In genomic region chr8:46117172-46117571, GRCm38 (mm10) we compare ENCODE assay signal across 22 mouse cellular contexts. TPM values are rescaled to one million over a fixed set of nuclear protein-coding genes. Genes with fewer than 3 reads are reported as not detected.
DNase-seq lines count a peak whose midpoint lies in the region; TF ChIP-seq lines count a peak whose summit lies in the region.
"Had no signal": no experiment of that assay in that cellular context is flagged by ENCODE, and none has a peak within 500 bp of the region (broad histone marks: within the 10 kb centered on the region; RNA-seq: fewer than 3 reads in every experiment).

No protein-coding gene starts in this region.

- H3K27ac ChIP-seq in layer of hippocampus, adult 2 months, result 0 out of 2 replicates have a peak overlapping the region, but pooled peaks have one; percentile 6
- H3K27ac ChIP-seq in CH12.LX (ENCODE audit: insufficient read depth, low read depth), result no peak overlapping the region
- H3K27ac ChIP-seq: embryonic facial prominence, embryonic 15.5 days; forebrain, embryonic 10.5 days; gastrocnemius, adult 2 months; heart, embryonic 13.5 days; hindbrain, embryonic 12.5 days had no signal

- no peak for TF ChIP-seq CTCF in layer of hippocampus, adult 2 months (conservative IDR thresholded peaks at IDR 0.05)
- TF ChIP-seq CTCF in CH12.LX (conservative IDR thresholded peaks at IDR 0.05 in 1 of 2, IDR thresholded peaks at IDR 0.05 in 1 of 2; ENCODE audit: low read depth in 2 of 2, low read length in 2 of 2), result no peak

- H3K4me3 ChIP-seq in layer of hippocampus, adult 2 months, result no peak overlapping the region
- H3K4me3 ChIP-seq in CH12.LX (replicated peaks in 1 of 3; ENCODE audit: low read depth in 2 of 3, low read length in 2 of 3, poor library complexity in 1 of 3), result no peak overlapping the region
- H3K4me3 ChIP-seq: embryonic facial prominence, embryonic 15.5 days; erythroblast, embryonic 14.5 days; forebrain, embryonic 10.5 days; gastrocnemius, adult 2 months; heart, embryonic 13.5 days; hindbrain, embryonic 12.5 days had no signal

- TF ChIP-seq RAD21 in CH12.LX (IDR thresholded peaks at IDR 0.05; ENCODE audit: low read depth, low read length), result no peak

- peak overlapping the region; percentile 22; the same call in 1 of the 2 replicates for H3K4me2 ChIP-seq in CH12.LX (ENCODE audit: insufficient read depth, low read depth, poor library complexity, severe bottlenecking)
- H3K4me2 ChIP-seq: embryonic facial prominence, embryonic 15.5 days; heart, embryonic 13.5 days; hindbrain, embryonic 12.5 days had no signal

- TF ChIP-seq EP300 in CH12.LX (IDR thresholded peaks at IDR 0.05; ENCODE audit: low read length), result peak; percentile 61; the same call in 1 of the 2 replicates

- no peak overlapping the region for H3K9ac ChIP-seq in CH12.LX (ENCODE audit: insufficient read depth, low read depth)
- H3K9ac ChIP-seq: embryonic facial prominence, embryonic 15.5 days; heart, embryonic 13.5 days; hindbrain, embryonic 12.5 days had no signal

- no peaks in the 10 kb centered on the region for H3K79me2 ChIP-seq in CH12.LX (replicated peaks; ENCODE audit: control insufficient read depth, extremely low read depth, insufficient read depth, poor library complexity, severe bottlenecking)

- H3K9me3 ChIP-seq in CH12.LX (replicated peaks; ENCODE audit: low read length), result no peaks in the 10 kb centered on the region
- H3K9me3 ChIP-seq: embryonic facial prominence, embryonic 15.5 days; forebrain, embryonic 10.5 days; heart, embryonic 13.5 days; hindbrain, embryonic 12.5 days had no signal

- in situ Hi-C loops in CH12.LX (cut with MboI; ENCODE audit: low pct_ligation_motif_present, low pct_unique_long_range_greater_than_20kb, low sequenced_read_pairs), result no loop called here

- DNase-seq in layer of hippocampus, adult 2 months (ENCODE audit: low spot score in 2 of 2), result peak in 1 of 2 experiments; percentile 18
- no peak for DNase-seq in layer of hippocampus, adult 11-12 months (ENCODE audit: low spot score)
- peak; percentile 23 to 80 for DNase-seq in left cerebral cortex, postnatal 25 days (ENCODE audit: low spot score in 2 of 2)
- no peak for DNase-seq in left cerebral cortex, postnatal 10 days (ENCODE audit: extremely low spot score in 1 of 2, low spot score in 2 of 2)
- peak; percentile 39 for DNase-seq in 3T3-L1 (ENCODE audit: low read depth, low spot score)
- DNase-seq in CH12.LX (ENCODE audit: extremely low read depth), result peak; percentile 74
- no peak for DNase-seq in embryo, embryonic 10.5 days (ENCODE audit: low spot score)
- DNase-seq in T-cell, adult 2 months (ENCODE audit: low spot score), result no peak
- DNase-seq: adrenal gland, adult 2 months; adrenal gland, postnatal 25 days; B cell, adult 2 months; cerebellum, postnatal 10 days; embryo, embryonic 11 days; gastrocnemius, adult 2 months; gastrocnemius, postnatal 25 days; heart, postnatal 4 days had no signal

- peaks cover 2 to 22% of the 10 kb centered on the region in 2 experiments; a peak in 3 of 4 replicates for H3K4me1 ChIP-seq in CH12.LX (ENCODE audit: control insufficient read depth in 1 of 2, insufficient read depth in 2 of 2)
- H3K4me1 ChIP-seq: embryonic facial prominence, embryonic 15.5 days; forebrain, embryonic 10.5 days; heart, embryonic 13.5 days; hindbrain, embryonic 12.5 days had no signal

- H3K36me3 ChIP-seq in CH12.LX (replicated peaks in 1 of 2; ENCODE audit: control insufficient read depth in 1 of 2, insufficient read depth in 1 of 2, low read length in 1 of 2), result peaks cover 6 to 18% of the 10 kb centered on the region in 2 experiments
- H3K36me3 ChIP-seq: embryonic facial prominence, embryonic 15.5 days had no signal

- no peaks in the 10 kb centered on the region for H3K27me3 ChIP-seq in CH12.LX (replicated peaks)
- H3K27me3 ChIP-seq: embryonic facial prominence, embryonic 15.5 days; heart, embryonic 13.5 days; hindbrain, embryonic 12.5 days; Patski had no signal

- no peak for TF ChIP-seq POLR2A in CH12.LX (IDR thresholded peaks at IDR 0.05; ENCODE audit: low read depth, low read length)

- intact Hi-C loops in left cerebral cortex, postnatal 25 days (cut with DNase I), result no loop called here
- intact Hi-C loops in left cerebral cortex, postnatal 10 days (cut with DNase I), result no loop called here

- dilution Hi-C loops in CH12.LX (cut with MboI; ENCODE audit: extremely low pct_ligation_motif_present, extremely low pct_unique_long_range_greater_than_20kb, low sequenced_read_pairs), result no loop called here

TF ChIP-seq in CH12.LX, 34 proteins besides CTCF, POLR2A, EP300 and RAD21:
- TF ChIP-seq MAFK (IDR thresholded peaks at IDR 0.05; ENCODE audit: insufficient replicate concordance, low read length), result no peak
- TF ChIP-seq ETS1 (conservative IDR thresholded peaks at IDR 0.05; ENCODE audit: low read depth, low read length), result peak; percentile 70; the same call in 1 of the 2 replicates
- TF ChIP-seq MEF2A (IDR thresholded peaks at IDR 0.05; ENCODE audit: borderline replicate concordance, low read depth, low read length), result peak; percentile 91
- TF ChIP-seq BHLHE40 (IDR thresholded peaks at IDR 0.05; ENCODE audit: low read depth, low read length), result no peak
- TF ChIP-seq JUN (IDR thresholded peaks at IDR 0.05; ENCODE audit: insufficient read depth, low read depth, low read length), result peak; percentile 92
- TF ChIP-seq JUND (conservative IDR thresholded peaks at IDR 0.05; ENCODE audit: low read depth, low read length), result peak; percentile 93
- peak; percentile 50; the same call in 1 of the 2 replicates for TF ChIP-seq IRF4 (IDR thresholded peaks at IDR 0.05; ENCODE audit: low read depth, low read length)
TF ChIP-seq in CH12.LX: peak in this region for 5.

RNA-seq across cellular contexts. Expression of gene Cfap97, which starts 34.4 kb away (rescaled TPM):
- 10 to 100 TPM; 25.2 to 26.2 TPM for total RNA-seq in layer of hippocampus, adult 2 months (2021)
- total RNA-seq in left cerebral cortex, postnatal 25 days (2021), result 10 to 100 TPM; 21.4 to 22.8 TPM
- total RNA-seq in left cerebral cortex, postnatal 10 days (2021), result 10 to 100 TPM; 16.6 to 17.3 TPM
- total RNA-seq in CH12.LX (2012; rRNA removed) (10.7 and 11.8 TPM in 2 replicates), CH12.LX (2014; rRNA removed) (19.7 and 20.9 TPM in 2 replicates)
- polyA plus RNA-seq in CH12.LX (2012; ENCODE audit: insufficient read length, low read depth), result 11.2 and 14.4 TPM in 2 replicates

RNA-seq across cellular contexts. Expression of gene Snx25, which starts 34.8 kb away (rescaled TPM):
- 10 to 100 TPM; 41.8 to 45.3 TPM for total RNA-seq in layer of hippocampus, adult 2 months (2021)
- total RNA-seq in left cerebral cortex, postnatal 25 days (2021), result 10 to 100 TPM; 46.3 to 48.2 TPM
- 10 to 100 TPM; 38.2 to 42.7 TPM for total RNA-seq in left cerebral cortex, postnatal 10 days (2021)
- total RNA-seq in CH12.LX (2012; rRNA removed) (13.4 and 14.3 TPM in 2 replicates), CH12.LX (2014; rRNA removed) (22.2 and 24.9 TPM in 2 replicates)
- polyA plus RNA-seq in CH12.LX (2012; ENCODE audit: insufficient read length, low read depth), result 6.9 and 7.2 TPM in 2 replicates

Comparison
In these comparisons a context has a peak if more than half of its experiments do, and no peak if none do; other contexts are left out.
1. DNase-seq: peak in left cerebral cortex, postnatal 25 days (2 of 2), 3T3-L1 (single experiment) and CH12.LX (single experiment); none in layer of hippocampus, adult 11-12 months (single experiment), left cerebral cortex, postnatal 10 days (0 of 2), embryo, embryonic 10.5 days (single experiment) and T-cell, adult 2 months (single experiment).